Mouse (Mus musculus) adrenal gland, postnatal 10 days (tissue): ENCODE measurements around the gene Pdxp. TPM values are rescaled to one million over a fixed set of nuclear protein-coding genes. Genes with fewer than 3 reads are reported as not detected.

ENCODE experiments used
- microRNA-seq: library from miRNA; unstranded; fragments of <30 nt; microRNA quantifications from one replicate; pipeline ENCODE4 v1.2.0, GENCODE M21; 2021
- total RNA-seq, 2 experiments: library from RNA; stranded (reverse); gene quantifications; 2 replicates each; pipeline ENCODE4 v1.2.3; 2021

Pdxp gene
- total RNA-seq, 2 experiments from 2014 or later, result 5.2 to 6.1 TPM

Small RNAs within 50 kb of the gene (microRNA-seq; reads per million reads assigned to microRNA genes)
- 2.3 reads per million for gene Mir6955

Other genes starting within 250 kb of the Pdxp start
- 1 to 10 TPM; 2.5 to 2.9 TPM for gene Elfn2, start 195.1 kb upstream of the Pdxp start, total RNA-seq
- gene Mfng, start 140.4 kb upstream of the Pdxp start, total RNA-seq, result 10 to 100 TPM; 15.5 to 17.7 TPM
- gene Card10, start 110.9 kb upstream of the Pdxp start, total RNA-seq, result 10 to 100 TPM; 12.0 to 12.4 TPM
- gene Cdc42ep1, start 71.3 kb upstream of the Pdxp start, total RNA-seq, result 10 to 100 TPM; 40.9 to 48.6 TPM
- gene Lgals2, start 58.4 kb upstream of the Pdxp start, total RNA-seq, result 1 to 10 TPM; 1.8 to 5.1 TPM
- gene Gga1, start 36.7 kb upstream of the Pdxp start, total RNA-seq, result 10 to 100 TPM; 48.8 to 50.6 TPM
- not detected for gene Gm49510, start 14.3 kb upstream of the Pdxp start, total RNA-seq
- 10 to 100 TPM; 11.7 to 17.1 TPM for gene Sh3bp1, start 14.2 kb upstream of the Pdxp start, total RNA-seq
- gene Lgals1, start 12.8 kb downstream of the Pdxp start, total RNA-seq, result 100 to 1,000 TPM; 601 to 606 TPM
- gene Nol12, start 21.0 kb downstream of the Pdxp start, total RNA-seq, result 10 to 100 TPM; 34.4 to 35.2 TPM
- 10 to 100 TPM; 87.8 to 88.2 TPM for gene Triobp, start 33.8 kb downstream of the Pdxp start, total RNA-seq
- 100 to 1,000 TPM; 195 to 222 TPM for gene H1f0, start 114.5 kb downstream of the Pdxp start, total RNA-seq
- gene Galr3, start 128.0 kb downstream of the Pdxp start, total RNA-seq, result under 1 TPM; 0.30 to 0.48 TPM
- 10 to 100 TPM; 19.2 to 21.4 TPM for gene Ankrd54, start 149.0 kb downstream of the Pdxp start, total RNA-seq
- gene Eif3l, start 161.3 kb downstream of the Pdxp start, total RNA-seq, result 100 to 1,000 TPM; 172 to 182 TPM
- 10 to 100 TPM; 29.0 to 33.4 TPM for gene Micall1, start 195.0 kb downstream of the Pdxp start, total RNA-seq
- 100 to 1,000 TPM; 145 TPM for gene Polr2f, start 227.1 kb downstream of the Pdxp start, total RNA-seq
- gene 1700088E04Rik, start 227.3 kb downstream of the Pdxp start, total RNA-seq, result 1 to 10 TPM; 3.5 to 3.7 TPM